Mouse (Mus musculus) neutrophil, adult 5-6 weeks (primary cell): ENCODE results near the gene Rbms3. TPM values are rescaled to one million over a fixed set of nuclear protein-coding genes. Genes with fewer than 3 reads are reported as not detected.

Experiments
- ATAC-seq: fragments of 151-379, 151-347 bp; 2 replicates; pipeline ENCODE4 v1.8.0; 2017; ENCODE audit warnings: mild to moderate bottlenecking, moderate TSS enrichment; ENCODE audit not compliant: insufficient number of reproducible peaks, poor library complexity, low FRiP score, severe bottlenecking; ENCODE audit errors: extremely low read depth
- total RNA-seq: library from RNA; stranded (forward); fragments of 200-1000 nt; gene quantifications from 2 replicates; pipeline ENCODE4 v1.2.3, GENCODE M21; 2017

The Rbms3 gene
- total RNA-seq, 1 experiment from 2014 or later: not detected

DNA sequence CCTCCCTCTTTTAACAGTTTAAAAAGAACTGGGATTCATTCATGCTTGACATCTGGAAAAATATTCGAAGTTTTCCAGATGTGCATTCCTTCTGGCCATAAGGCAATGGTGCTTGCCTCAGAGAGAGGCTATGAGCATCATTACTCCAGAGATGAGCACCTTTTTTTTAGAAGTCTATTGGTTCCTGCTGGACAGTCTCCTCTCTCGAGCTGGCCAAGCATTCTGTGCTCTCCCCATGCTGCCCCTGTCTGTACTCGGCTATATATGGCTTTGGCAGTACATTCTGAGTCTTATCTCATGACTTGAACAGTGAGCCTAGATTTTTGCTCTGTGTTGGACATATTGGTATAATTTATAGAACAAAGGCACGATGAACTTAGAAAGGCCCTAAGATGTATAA, 952.6 kb downstream of the Rbms3 start:
- no peak for ATAC-seq

DNA sequence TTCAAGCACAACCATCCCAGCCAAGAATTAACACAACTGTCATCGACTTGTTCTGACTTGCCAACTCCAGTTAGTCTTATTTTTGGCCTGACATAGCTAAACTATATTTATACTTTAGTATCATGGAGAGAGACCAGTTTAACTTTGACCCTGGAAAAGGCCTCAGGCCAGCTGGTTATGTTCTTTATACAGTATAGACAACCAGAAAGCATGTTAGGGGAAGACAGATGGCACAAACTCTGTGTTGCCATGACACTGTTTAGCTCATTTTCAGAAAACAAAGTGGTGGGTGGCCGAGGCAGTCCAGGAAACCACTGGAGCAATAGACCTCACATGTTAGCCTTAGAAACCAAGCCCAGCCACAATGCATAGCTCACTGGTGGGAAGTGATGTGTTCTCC, 953.3 kb downstream of the Rbms3 start:
- no peak for ATAC-seq

DNA sequence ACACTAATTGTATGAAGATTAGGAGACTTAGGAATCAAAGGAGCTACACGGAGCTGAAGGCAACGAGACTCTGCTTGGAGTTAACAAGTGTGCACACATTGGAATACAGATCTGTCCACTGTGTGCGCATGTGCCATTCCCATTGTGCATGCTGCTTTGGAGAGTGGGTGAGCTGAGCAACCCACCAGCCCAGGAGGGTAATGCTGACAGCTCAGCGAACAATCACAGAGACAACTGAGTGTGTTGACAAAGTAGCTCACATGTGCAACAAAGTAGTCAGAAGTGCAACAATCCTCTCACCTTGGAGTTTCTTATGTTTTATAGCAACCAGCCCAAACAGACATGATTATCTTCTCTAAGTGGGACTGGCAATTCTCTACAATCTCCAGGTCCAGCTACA, 955.5 kb downstream of the Rbms3 start:
- ATAC-seq: no peak

DNA sequence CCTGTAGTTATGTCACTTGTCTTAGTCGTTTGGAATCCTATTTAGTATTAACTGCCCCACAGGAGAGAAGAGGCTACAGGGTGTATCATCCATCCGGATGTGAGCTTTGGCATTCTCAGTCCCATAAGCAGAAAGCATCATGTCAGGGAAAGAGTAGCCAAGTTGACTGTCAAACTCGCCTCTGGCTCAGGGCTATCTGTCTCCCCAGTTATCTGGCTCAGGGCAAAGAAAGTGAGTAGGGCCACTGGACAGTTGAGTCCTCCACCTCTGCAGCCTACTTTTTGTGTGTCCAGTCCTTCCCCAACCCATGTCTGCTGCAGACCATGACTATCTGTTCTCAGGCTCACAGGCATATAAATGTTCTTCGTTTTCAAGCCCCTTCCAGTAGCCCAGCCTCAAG, 968.7 kb downstream of the Rbms3 start:
- ATAC-seq: no peak

DNA sequence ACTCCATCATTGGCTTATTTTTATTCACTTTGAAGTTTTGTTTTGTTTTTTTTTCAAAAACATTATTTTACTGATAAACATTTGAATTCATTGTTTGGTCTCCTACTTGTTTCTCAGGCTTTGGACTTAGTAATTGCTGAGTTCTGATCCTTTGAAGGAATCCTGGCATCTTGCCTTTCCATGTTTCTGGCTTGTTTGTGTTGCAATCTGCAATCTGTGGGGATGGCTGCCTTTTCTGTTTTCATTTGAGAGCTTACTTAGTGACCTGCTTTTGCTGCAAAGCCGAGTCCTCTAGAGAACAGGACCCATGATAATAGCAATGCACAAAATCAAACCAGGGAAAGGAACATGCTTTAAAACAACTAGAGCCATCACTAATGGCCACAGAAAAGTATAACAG, 969.8 kb downstream of the Rbms3 start:
- ATAC-seq: no peak

GRCm38 (mm10) chr9:116657141-116657540, 972.6 kb downstream of the Rbms3 start:
- ATAC-seq: no peak

GRCm38 (mm10) chr9:116651414-116651813, 978.3 kb downstream of the Rbms3 start:
- no peak for ATAC-seq

DNA sequence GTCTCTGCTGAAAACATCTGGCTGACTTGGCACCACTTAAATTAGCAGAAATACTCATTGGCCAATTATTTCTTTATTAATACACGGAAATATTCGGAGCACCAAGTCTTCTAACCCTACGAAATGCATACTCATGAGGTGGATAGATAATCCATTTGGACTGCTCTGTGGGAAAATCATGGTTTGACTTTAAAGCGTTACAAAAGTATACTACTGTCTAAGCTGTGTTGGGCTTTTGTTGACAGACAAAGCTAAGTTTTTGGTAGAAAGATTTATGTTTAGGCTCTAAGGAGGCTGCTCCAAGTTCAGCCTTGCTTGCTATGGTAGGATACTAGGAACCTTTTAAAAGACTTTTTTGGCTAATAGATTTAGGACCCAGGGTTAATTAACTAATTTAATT, 979.8 kb downstream of the Rbms3 start:
- ATAC-seq: no peak

- ATAC-seq: no peak
These were observed 980.5 kb downstream of the Rbms3 start for GRCm38 (mm10) chr9:116649086-116649792.

DNA sequence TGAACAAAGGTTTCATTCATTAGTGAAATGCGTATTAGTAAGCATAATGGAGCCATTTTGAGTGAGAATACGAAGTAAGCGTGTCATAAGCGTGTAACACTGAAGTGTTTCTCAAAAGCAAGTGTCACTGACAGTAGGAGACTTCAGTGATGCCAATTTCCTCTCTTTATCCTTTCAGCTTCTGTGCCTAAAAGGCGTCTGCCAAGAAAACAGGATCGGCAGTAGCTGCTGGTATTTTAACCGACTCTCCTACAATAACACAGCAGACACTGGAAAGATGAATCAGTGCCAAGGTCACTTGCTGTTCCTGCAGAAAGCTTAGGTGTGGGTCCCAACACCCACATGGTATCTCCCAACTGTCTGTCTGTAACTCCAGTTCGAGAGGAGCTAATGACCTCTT, 985.1 kb downstream of the Rbms3 start:
- no peak for ATAC-seq

DNA sequence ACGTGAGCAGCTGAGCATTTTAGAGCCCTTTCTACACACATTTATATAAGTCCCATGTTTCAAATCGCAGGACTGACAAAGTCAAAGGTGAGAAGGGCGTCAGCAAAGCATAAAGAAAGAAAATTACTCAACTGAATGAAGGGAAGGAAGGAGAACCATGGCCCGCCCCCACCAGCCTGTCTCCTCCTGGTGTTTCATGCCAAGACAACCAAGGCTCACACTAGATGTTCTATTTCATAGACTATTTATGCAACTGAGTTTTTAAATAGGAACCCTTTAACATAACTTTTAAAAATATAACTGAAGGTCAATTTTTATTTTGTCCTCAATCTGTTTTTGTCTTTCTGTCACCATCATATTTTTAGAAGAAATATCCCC, 989.4 kb downstream of the Rbms3 start:
- ATAC-seq: no peak

- no peak for ATAC-seq
These were observed 990.0 kb downstream of the Rbms3 start for GRCm38 (mm10) chr9:116639597-116640301.

GRCm38 (mm10) chr9:116633786-116634185, 995.9 kb downstream of the Rbms3 start:
- ATAC-seq: no peak

- ATAC-seq: no peak
These were observed 996.6 kb downstream of the Rbms3 start for GRCm38 (mm10) chr9:116633075-116633474.

DNA sequence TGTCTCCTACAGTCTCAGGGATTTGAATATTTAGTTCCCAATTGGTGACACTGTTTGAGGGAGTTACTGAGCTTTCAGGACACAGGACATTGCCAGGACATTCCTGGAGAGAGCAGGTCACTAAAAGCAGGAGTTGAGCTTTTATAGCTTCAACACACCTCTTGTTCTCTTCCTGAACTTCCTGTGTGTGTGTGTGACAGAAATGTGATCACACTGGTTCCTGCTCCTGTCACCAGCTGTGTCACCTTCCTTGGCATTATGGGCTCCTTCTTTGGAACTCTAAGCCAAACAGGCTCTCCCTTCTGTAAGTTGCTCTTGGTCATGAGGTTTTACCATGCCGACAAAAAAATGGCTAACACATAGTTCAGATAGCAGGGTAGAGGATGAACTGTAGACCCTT, 997.9 kb downstream of the Rbms3 start:
- no peak for ATAC-seq

DNA sequence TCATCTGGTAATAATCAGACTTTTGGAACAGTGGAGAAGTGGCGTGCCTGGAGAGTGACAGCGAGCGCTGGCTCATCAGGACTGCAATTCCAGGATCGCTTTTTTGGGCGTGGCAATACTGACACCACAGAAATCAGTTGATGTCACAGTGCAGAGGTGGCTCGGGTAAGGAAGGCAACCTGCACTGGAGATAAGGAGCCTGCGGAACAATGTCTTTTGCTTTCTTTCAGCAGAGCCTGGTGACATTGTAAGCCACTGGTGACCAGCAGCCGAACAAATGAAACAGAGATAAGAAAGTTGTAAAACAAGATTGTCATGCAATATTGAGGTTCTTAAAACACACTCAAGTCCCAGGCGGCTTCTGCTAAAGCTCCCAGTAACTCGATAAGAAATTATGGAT, 998.9 kb downstream of the Rbms3 start:
- no peak for ATAC-seq

GRCm38 (mm10) chr9:116620434-116620833, 1009.3 kb downstream of the Rbms3 start:
- ATAC-seq: no peak

DNA sequence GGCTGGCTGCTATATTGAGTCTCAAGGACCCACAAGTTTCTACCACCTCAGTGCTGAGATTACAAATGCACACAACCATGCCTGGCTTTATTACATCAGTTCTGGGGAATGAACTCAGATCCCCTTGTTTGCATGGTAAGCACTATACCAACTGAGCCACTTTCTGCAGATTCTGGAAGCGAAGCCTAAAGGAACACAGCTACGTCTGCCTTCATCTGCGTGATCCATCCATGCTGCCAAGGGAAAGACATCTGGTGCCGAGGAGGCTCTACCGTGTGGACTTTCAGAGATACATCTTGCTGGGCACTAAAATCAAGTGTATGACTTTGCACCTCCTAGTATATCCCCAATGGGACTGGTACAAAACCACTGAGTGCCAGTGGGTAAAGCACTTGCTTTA, 1010.8 kb downstream of the Rbms3 start:
- ATAC-seq: no peak

GRCm38 (mm10) chr9:116613276-116613675, 1016.4 kb downstream of the Rbms3 start:
- no peak for ATAC-seq

DNA sequence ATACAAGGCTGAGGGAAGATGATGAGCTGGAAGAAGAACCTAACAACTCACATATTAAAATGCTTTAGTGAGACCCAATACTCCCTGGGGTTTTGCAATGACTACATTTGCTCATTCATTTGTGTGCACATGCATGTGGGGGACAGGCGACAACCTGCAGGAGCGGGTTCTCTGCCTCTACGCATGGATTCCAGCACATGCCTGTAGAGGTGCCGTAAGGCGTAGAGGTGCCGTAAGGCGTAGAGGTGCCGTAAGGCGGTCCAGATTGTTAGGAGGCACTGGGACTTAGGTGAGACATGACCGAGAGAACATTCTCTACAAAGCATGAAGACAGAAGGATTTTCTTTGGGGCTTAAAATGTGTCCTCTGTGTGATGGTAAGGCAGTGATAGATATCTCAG, 1033.7 kb downstream of the Rbms3 start:
- no peak for ATAC-seq

DNA sequence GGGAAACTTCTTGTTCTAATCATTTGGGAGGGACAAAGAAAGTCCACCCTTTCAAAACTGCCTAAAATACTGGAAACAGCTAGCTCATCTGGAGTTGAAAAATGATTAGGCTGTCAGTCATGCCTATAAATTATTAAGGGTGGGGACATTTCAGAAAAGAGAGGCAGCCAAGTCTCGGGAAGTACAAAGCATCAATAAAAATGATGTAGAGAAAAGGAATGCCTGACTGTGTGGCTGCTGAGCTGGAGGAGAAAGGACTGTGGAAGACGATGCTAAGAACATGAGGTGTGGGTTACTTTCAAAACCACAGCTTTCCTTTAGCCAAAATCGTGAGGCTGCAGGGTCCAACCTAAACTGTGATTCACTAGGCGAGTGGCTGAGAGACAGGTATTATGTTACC, 1037.2 kb downstream of the Rbms3 start:
- no peak for ATAC-seq
